Mouse (Mus musculus): Measurements from ENCODE around the gene Hikeshi.

GRCm38 (mm10) chr7:89954261-89954660 lies 13.3 kb upstream of the Hikeshi start:
- no peak for TF ChIP-seq CTCF (IDR thresholded peaks at IDR 0.05; ENCODE audit: control insufficient read depth, insufficient read depth, insufficient replicate concordance, low read depth, low read length)
- no peak for TF ChIP-seq POLR2A (IDR thresholded peaks at IDR 0.05; ENCODE audit: control insufficient read depth, low read depth, low read length)
